Mouse (Mus musculus) urinary bladder, adult 2 months (tissue): ENCODE measurements around the gene Trp53i13. TPM values are rescaled to one million over a fixed set of nuclear protein-coding genes. Genes with fewer than 3 reads are reported as not detected.

Experiments used
- DNase-seq: peaks from one replicate; pipeline ENCODE4 v3.0.0; 2022; ENCODE audit warnings: low spot score
- polyA plus RNA-seq: library from polyadenylated mRNA; depleted of rRNA; stranded (reverse); fragments of >200 nt; gene quantifications from 2 replicates; pipeline ENCODE4 v1.2.3, GENCODE M21; 2012

Trp53i13 gene
- polyA plus RNA-seq, 1 experiment = 21.0 TPM

DNA sequence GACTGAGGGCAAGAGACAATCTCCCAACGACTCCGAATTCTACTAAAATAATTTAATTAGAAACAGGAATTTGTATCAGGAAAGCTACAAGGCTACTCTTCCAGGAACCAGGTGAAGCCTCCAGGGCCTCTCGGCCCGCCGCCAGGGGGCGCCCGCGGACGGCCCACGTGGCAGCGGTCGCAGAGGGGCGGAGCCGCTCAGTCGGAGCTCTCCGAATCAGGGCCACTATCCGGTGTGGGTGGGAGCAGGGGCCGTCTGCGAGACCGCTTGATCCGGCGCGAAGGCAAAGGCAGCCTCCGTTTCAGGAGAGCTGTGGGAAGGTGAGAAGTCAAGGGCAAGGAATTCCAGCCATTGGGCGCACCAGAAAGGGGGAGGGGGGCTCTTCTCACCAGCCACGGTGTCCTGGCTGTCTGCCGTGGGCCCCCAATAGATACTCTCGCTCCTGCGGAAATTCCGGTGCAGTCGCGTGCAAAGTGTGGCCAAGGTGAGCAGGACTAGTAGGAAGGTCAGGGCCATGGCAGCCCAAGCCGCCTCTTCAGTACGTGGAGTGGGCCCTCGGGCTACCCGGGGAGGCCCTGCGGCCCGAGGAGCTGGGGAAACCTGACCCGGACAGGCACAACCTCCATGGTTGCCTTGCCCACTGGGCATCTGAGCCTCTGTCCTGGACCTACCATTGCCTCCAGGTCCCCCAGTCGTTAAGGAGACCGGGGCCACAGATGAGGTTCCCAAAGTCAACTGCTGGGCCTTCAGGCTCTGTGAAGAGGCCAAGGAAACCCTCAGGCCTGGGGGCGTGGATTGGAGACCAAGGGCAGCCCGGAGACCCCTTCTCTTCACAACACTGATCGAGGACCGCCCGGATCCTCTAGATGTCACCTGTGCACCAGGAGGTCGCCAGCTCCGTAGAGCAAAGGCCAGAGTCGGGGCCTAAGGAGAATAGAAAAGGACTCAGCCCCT, 7.4 kb downstream of the Trp53i13 start:
- DNase-seq = no peak

DNA sequence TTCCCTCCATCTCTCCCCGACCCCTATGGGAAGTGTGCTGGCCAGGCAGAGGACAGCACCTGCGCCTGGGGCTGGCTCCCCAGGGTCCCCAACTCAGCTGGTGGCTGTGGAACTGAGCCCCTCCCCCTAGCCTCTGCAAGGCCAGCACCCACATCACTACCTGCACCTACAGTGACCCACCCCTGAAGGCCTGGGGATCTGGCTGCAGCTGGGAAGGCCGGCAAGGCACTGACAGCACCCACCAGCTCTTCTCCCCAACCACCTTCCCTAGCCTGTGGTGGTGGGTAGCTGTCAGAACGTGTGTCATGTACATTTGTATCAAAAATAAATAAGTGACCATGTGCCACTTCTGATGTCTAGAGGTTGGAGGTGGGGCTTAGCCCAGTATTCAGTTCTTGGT, 8.4 kb downstream of the Trp53i13 start:
- DNase-seq = no peak

DNA sequence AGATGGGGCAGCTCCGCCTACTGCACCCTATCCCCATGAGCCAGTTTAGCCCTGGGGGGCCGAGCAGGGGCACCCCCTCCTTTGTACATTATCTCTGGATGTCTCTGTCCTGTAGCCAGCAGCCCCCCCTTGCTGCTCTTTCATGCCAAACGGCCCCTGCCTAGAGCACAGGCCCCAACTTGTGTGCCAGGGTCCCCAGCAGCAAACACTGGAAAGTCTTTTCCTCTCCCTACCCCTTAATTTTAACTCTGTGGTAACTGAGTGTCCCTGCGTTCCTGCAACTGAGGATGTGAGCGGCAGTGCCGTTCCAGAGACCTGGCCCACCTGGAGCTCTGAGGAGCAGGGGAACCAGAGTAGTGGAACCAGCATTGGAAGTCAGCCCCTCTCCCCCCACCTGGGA, 8.8 kb downstream of the Trp53i13 start:
- no peak for DNase-seq

DNA sequence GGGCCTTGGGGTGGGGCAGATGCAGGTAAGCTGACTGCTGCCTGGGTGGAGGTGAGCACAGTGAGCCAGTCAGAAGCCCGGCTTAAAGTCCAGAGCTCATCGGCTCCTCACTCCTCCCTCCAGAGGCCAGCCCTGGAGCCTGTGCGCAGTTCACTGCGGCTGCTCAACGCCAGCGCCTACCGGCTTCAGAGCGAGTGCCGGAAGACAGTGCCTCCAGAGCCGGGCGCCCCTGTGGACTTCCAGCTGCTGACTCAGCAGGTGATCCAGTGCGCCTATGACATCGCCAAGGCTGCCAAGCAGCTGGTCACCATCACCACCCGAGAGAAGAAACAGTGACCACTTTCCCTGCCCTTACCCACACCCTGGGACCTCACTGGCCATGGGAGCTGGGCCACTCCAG, 9.5 kb downstream of the Trp53i13 start:
- DNase-seq = no peak

DNA sequence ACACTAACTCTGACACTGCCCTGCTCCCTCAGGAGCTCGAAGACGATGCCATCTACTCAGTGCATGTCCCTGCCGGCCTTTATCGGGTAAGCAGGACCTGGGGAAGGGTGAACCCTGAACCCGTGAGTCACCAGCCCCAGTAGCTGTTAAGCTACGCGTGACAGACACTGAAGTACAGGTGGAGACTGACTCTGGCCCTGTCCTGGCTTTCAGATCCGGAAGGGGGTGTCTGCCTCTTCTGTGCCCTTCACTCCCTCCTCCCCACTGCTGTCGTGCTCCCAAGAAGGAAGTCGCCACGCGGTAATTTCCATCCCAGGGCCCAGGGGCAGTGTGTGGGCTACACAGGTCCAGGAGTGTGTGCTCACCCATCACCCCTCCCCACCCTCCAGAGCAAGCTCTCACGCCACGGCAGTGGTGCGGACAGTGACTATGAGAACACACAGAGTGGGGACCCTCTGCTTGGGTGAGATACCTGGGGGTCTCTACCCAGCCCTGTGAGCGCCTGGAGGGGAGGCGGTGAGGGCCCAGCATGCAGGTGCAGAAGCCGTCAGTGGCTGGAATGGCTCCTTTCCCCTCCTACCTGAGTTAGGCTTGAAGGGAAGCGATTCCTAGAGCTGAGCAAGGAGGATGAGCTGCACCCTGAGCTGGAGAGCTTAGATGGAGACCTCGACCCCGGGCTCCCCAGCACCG, 10.3 kb downstream of the Trp53i13 start:
- no peak for DNase-seq

DNA sequence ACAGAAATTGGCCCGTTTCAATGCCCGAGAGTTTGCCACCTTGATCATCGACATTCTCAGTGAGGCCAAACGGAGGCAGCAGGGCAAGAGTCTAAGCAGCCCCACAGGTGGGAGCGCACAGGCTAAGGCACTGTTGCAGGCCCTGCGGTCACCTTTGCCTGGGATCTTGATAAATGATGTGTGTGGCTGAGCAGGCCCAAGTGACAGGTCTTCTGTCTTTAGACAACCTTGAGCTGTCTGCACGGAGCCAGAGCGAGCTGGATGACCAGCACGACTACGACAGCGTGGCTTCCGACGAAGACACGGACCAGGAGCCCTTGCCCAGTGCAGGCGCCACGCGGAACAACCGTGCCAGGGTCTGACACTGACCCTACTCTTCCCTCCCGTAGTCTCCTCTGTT, 11.4 kb downstream of the Trp53i13 start:
- no peak for DNase-seq

DNA sequence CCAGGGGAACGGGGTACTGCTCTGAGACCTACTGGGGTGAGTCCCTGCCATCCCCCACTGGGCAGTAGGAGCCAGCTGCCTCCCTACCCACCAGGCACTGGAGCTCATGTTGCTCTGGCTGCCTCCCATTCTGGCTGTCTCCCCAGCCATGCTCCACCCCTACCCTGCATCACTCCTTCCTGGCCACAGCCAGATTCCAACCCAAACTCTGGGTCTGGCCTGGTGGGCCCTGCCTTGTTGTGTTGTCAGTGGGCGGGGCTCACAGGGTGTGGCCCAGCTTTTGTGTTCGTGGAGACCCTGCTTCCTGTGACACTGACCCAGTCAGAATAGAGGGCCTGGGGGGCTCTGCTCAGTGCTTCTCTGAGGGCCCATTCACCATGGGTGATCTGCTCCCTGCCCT, 12.3 kb downstream of the Trp53i13 start:
- DNase-seq = no peak

DNA sequence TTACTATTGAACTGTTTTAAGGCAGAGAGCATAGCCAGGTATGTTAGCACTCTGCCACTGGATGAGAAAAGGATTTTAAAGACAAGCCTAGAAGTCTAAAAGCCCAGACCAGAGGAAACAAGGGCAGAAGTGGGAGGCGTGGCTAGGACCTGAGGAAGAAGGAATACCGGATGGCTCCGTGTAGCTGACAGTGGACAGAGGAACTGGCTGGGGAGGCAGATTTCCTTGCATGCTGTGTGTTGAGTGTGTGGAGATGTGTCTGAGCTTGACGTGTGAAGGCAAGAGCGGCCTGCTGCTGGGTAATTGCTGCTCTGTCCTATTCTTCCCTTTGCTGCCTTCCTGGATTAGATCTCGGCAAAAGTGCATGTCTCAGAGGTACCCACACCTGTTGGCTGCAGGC, 13.3 kb downstream of the Trp53i13 start:
- DNase-seq = no peak

DNA sequence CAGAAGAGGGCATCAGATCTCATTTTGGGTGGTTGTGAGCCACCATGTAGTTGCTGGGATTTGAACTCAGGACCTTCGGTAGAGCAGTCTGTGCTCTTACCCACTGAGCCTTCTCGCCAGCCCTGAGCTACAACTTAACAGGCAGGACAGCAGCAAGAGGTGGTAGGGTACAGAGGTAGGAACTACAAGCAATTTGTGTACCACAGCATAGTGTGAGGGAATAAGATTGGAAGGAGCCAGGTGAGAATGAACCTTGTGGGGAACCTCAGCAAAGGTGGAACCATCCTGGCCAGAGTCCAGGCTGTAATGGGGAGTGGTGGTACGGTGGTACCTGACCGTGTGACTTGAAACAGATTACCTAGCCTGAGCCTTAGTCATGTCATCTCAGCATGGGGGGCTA, 13.8 kb downstream of the Trp53i13 start:
- no peak for DNase-seq

DNA sequence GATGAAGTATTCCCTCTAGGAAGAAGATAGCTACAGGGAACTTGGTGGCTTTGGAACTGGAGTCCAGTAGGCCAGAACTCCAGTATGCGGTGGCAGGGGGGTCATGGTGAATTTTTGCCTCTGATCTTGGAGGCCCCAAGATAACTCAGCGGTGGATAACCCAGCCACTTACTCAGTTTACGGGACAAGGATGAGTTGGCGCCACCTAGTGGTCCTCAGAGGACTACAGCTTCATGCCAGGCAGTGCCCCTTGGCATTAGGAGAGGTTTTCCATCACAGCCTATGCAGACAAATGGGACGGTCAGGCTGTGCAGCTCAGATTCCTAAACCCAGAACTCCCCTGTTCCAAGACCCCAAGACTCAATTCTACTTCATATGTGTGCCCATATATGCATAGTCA, 14.4 kb downstream of the Trp53i13 start:
- DNase-seq = no peak

DNA sequence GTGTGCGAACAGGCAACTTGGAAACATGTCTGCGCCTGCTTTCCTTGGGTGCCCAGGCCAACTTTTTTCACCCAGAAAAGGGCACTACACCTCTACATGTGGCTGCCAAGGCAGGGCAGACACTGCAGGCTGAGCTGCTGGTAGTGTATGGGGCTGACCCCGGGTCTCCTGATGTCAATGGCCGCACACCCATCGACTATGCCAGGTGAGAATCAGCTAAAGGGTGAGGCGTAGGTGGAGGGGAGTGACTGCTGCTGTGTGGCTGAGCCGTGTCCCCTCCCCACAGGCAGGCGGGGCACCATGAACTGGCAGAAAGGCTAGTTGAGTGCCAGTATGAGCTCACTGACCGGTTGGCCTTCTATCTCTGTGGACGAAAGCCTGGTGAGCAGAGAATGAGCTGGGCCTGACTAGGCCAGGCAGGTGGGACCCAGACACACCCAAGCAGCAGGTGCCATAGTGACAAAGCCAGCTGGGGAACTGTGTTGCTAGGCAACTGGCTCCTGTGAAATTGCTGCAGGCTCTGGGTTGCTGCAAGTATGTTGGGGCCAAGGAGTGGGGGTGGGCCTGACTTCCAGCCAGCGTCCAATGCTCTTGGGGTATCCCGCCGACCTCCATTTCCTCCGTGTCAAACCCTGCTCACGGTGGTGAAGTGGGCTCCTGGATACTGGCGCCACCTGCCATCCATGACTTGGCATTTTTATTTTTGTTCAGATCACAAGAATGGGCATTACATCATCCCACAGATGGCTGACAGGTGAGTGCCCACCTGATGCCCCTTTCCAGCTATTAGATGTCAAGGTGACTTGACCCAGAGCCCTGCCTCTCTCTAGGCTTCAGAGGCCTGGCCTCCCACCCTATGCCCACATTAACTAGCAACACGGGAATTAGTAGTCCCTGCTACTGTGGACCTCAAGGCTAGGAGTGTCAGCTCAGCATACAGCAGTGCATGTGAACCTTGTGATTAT, 15.1 kb downstream of the Trp53i13 start:
- no peak for DNase-seq

DNA sequence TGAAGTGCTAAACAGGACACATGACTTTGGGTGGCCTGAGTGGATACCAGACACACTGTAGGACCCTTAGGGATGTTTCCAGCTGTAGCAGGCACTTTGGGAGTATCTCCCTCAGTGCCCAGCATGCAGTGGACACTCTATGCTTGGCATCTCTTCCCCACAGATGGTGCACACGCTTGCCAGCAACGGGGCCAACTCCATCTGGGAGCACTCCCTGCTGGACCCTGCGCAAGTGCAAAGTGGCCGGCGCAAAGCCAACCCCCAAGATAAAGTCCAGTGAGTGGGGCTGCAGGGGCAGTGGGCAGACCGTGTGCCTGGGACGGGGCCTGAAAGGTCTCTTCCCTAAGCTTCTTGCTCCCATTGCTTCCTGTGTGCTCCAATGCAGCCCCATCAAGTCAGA, 16.4 kb downstream of the Trp53i13 start:
- DNase-seq = no peak

DNA sequence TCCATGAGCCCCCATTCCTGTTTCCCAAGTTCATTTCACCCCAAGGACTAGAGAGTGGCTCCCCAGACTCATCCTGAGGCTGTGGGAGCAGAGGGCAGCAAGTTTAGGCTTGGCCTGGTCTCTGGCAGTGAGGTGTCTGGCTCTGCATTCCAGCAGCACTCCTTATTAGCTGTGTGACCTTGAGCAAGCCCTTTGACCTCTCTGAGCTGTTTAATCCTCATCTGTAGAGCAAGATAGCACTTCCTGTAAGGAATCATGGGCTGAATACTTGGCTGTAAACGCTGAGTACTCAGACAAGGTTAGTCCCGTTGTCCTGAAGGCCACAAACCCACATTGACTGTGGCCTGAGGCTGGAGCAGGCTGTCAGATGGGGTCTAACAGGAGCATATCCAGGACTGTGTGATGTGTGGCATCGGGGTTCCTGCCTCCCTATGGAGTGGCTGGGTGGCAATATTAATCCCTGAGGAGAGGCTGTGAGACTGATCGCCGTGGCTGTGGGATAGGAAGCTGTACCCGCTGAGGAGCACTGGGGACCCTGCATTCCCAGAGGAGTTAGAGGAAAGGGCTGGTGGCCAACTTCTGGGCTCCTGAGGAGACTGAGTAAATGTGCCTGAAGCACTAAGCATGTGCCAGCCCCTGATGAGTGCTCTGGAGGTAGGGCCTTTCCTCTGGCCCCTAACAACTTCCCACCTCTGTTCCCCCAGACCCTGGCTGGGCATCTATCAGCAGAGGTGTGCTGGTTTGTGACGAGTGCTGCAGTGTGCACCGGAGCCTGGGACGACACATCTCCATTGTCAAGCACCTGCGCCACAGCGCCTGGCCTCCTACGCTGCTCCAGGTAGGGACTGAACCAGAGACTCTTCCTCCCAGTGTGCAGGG, 17.3 kb downstream of the Trp53i13 start:
- no peak for DNase-seq

DNA sequence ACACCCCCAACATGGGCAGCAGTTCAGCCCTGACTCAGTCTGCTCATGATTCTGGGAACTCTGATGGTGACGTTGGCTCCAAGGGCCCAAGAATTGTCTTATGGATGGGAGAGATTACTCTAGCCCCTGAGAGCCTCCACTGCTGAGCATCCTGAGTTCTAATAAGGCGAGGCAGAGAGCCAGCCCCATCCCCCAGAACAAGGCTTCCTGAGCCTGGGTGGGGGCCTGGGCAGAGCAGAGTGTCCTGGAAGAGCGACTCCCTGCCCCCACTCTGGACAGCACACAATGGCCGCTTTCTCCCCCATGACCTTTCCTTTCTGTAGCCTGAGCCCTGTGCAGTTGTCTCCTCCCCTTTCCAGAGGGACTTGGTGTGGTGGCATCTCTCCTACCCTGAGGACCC, 17.9 kb downstream of the Trp53i13 start:
- no peak for DNase-seq

DNA sequence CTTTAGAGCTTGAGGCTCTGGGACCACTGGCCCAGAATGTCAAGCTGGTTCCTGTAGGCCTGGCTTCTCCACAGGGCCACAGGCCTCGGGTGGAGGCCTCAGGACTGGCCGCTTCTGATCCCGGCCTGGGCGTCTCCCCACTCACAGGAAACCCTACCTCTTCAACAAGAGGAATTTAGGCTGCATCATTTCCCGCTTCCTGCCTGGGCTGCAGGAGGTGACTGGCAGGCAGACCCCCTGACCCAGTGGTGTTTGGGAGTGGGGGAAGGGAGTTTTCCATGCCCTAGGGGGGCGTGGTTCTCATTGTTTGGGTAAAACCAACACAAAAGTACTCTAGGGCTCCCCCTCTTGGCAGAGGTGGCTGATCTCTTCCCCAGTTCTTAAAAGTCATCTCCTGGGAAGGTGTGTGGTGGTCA, 18.4 kb downstream of the Trp53i13 start:
- no peak for DNase-seq

DNA sequence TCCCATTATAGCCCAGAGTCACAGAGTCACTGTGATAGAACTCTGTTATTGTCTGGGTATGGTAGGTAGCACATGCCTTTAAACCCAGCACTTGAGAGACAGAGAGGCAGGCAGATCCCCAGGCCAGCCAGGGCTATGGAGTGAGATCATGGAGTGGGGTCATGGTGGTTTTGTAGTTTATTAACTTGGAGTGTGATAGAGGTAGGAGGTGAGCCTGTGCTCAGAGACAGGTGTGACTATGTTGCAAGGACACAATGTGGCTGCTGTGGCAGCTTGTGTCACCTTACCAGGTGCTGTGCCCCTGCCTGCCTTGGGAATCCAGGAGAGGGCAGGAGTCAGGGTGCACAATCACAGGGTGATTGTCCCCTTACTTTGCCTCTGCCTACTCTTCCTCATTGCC, 20.3 kb downstream of the Trp53i13 start:
- DNase-seq = no peak

DNA sequence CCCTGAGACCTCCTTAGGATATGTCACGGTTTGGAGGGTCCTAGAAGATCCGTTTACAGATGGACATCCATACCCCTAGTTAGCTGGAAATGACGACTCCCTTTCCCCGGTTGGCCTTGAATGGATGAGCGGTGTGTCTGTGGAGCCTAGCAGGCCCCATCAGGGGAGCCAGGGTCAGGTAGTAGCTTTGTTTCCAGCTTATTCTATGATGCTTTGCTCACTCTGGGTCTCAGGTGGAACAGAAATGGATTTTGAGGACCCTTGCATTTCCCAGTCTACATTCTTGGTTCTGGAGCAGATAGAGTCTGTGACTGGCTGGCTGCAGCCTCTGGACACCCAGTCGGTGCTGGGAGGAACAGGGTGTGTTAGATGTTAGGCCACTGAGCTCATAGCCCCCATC, 21.0 kb downstream of the Trp53i13 start:
- no peak for DNase-seq

DNA sequence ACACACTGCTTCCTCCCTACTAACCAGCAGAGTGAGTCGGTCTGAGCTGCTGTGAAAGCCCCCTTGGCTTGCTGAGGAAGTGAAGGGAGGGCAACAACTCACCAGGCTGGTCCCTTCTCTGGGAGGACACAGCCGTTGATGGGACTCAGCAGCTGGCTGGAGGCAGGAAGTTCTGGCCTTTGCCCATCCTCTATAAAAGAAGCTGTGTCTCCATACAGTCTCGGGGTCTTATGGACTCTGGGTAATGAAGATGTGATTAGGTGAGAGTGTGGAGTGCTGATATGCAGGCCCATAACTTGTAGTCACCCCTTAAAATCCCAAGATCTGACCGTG, 21.5 kb downstream of the Trp53i13 start:
- DNase-seq = no peak

DNA sequence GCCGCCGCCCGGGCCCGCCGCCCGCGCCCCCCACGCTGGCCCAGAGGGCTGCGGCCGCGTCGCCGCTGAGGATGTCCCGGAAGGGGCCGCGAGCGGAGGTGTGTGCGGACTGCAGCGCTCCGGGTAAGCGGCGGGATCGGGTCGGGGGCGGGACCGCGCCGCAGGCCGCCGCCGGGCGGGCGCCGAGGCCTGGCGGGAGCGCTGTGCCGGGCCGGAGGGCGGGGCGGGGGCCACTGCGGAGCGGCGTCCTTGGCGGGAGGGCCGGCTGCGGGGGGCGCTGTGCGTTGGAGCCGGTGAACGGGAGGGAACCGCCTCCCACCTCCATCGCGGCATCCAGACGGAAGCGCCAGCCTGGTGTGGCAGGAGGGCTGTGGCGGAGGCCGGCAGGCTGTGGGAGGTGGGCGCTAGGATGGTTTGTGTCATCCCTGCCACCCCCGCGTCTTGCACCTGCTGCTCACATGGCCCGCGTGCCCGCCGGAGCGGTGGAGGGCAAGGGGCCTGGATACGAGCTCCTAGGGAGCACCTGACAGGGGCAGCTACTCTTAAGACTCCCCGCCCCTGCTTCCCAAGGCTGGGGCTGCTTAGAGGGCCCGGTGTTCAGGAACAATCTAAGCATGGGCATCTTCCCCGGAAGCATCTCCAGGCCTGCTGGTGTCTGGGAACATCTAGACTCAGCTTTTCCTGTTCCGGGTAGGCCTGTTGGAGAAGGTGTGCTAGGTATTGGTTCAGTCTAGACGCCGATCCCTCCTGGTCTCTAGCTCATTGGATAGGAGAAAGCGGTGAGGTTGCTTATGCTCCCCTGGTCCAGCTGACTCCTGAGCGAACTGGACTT, 22.1 kb downstream of the Trp53i13 start, which contains the start of gene Git1:
Gene Git1 (plus strand): TSS at position 51 of the 832 bp plus-strand sequence.
- DNase-seq = no peak

DNA sequence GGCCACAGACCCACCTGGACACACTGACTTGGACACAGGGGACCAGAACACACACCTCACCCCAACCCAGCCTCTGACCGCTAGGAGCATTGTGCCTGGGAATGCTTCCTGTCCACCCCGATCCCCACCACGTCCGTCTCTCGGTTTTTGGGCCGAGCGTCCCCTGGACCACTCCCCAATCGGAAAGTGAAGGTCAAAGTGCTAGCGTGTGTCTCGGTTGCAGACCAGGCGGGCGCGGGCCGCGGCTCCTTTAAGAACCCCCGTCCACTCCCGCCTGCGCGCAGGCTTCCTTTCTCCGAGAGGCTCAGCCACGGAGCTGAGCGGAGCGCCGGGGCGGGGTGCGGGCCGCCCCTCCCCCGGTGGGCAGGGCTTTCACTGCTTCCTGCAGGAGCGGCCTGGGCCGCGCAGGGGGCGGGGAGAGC, 22.9 kb downstream of the Trp53i13 start:
- DNase-seq = peak; percentile 84
